Mouse (Mus musculus): ENCODE data around the gene Olfr1012.
"Not testable (repeated sequence)": the region's sequence is repeated elsewhere in the genome, so short reads cannot be mapped to it uniquely, and the experiment has no call there.

Olfr1012 gene

DNA sequence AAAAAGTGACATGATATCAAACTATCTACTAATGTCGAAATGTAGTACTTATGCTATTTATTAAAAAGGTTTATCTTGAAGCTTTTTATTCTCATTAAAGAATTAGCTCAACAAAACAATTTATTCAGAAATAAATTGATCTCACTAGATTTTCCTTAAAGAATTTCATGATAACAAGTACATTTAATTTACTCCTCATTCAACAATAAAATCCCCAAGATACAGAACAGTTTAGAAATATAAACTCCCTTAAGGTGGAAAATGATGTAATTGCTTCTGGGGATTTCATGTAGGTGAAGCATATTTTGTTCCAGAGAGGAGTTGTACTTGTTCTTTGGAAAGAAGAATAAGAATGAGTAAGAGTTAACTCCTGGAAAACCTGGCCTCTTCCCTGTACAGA, 47.4 kb downstream of the Olfr1012 start, which contains the start of gene Olfr1009:
Gene Olfr1009, plus strand, starts transcription at position 301 of the 400 bp plus-strand sequence.
- Histone ChIP-seq H3K4me3 (replicated peaks; ENCODE audit: low read length) (no peak within 1 kb of the TSS), H3K4me1 (replicated peaks; ENCODE audit: low read depth, low read length) (no peaks in the 10 kb centered on the region), H3K27me3 (ENCODE audit: insufficient read depth, low read length) (no peaks in the 10 kb centered on the region), H3K9me3 (ENCODE audit: low read length) (peaks cover 4% of the 10 kb centered on the region; the same call in 1 of the 2 replicates), H3K36me3 (ENCODE audit: insufficient read depth, low read length) (no peaks in the 10 kb centered on the region)
- TF ChIP-seq CTCF (conservative IDR thresholded peaks at IDR 0.05; ENCODE audit: low read length) (no peak), POU5F1 (IDR thresholded peaks at IDR 0.05; ENCODE audit: borderline replicate concordance, low read length) (no peak), NANOG (IDR thresholded peaks at IDR 0.05; ENCODE audit: borderline replicate concordance, low read length) (no peak)

DNA sequence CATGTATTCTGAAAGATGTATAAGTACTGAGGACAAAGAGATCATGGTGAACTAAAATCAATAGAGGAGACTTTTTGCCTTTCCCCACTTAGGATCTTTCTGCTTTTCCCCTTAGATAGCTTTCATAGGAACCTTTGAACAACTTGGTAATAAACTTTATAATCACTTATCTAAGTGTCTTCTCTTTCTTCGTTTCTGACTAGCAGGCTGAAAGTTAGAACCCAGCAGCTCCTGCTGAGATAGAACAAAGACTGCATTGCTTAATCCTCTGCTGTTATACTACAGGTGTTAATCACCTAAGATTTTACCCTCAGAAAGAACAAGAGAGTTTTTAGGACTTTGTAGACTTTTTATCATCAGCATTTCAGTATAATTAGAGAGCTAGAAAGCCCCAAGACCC, 51.4 kb downstream of the Olfr1012 start:
- Histone ChIP-seq H3K4me1 (replicated peaks; ENCODE audit: low read depth, low read length) (no peaks in the 10 kb centered on the region), H3K9me3 (ENCODE audit: low read length) (peaks cover 13% of the 10 kb centered on the region), H3K36me3 (ENCODE audit: insufficient read depth, low read length) (no peaks in the 10 kb centered on the region), H3K4me3 (replicated peaks; ENCODE audit: low read length) (no peak overlapping the region), H3K27me3 (ENCODE audit: insufficient read depth, low read length) (no peaks in the 10 kb centered on the region)
- no peak for TF ChIP-seq CTCF (conservative IDR thresholded peaks at IDR 0.05; ENCODE audit: low read length)
- no peak for TF ChIP-seq POU5F1 (IDR thresholded peaks at IDR 0.05; ENCODE audit: borderline replicate concordance, low read length)
- TF ChIP-seq NANOG (IDR thresholded peaks at IDR 0.05; ENCODE audit: borderline replicate concordance, low read length), result no peak

DNA sequence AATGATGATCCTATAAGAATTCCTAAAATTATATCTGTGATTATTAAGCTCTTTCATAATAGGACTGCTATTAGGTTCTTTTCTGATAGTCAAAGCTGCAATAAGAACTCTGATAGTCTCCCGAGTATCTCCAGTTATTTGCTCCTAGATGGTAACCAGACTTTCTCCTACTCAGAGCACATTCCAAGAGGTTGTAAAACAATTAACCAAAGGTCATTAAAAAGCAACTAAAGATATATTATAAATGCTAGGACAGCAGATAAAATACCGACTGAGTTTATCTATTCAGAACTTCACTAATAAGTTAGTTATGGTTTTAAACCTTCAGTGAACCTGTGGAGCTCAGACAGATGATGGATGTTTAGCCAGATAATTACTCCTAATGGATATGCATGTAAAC, 51.9 kb downstream of the Olfr1012 start:
- H3K9me3 ChIP-seq (ENCODE audit: low read length), result peaks cover 15% of the 10 kb centered on the region
- H3K4me3 ChIP-seq (replicated peaks; ENCODE audit: low read length); H3K4me1 ChIP-seq (replicated peaks; ENCODE audit: low read depth, low read length); H3K27me3 ChIP-seq (ENCODE audit: insufficient read depth, low read length); H3K36me3 ChIP-seq (ENCODE audit: insufficient read depth, low read length): not testable (repeated sequence)
